Mouse (Mus musculus): ENCODE data around the gene Gm3776. TPM values are rescaled to one million over a fixed set of nuclear protein-coding genes. Genes with fewer than 3 reads are reported as not detected.
"Not testable (repeated sequence)": the region's sequence is repeated elsewhere in the genome, so short reads cannot be mapped to it uniquely, and the experiment has no call there.

The Gm3776 gene
- polyA plus RNA-seq, 1 experiment from 2014 or later, result not detected

- no peak for DNase-seq
- Histone ChIP-seq H3K4me3 (replicated peaks) (no peak overlapping the region), H3K9me3 (replicated peaks) (no peaks in the 10 kb centered on the region), H3K9ac (no peak overlapping the region), H3K27ac (no peak overlapping the region), H3K4me2 (no peak overlapping the region), H3K36me3 (no peaks in the 10 kb centered on the region), H3K27me3 (no peaks in the 10 kb centered on the region), H3K4me1 (replicated peaks) (no peaks in the 10 kb centered on the region; the same call in 1 of the 2 replicates)
- no peak for ATAC-seq (ENCODE audit: low read depth)
- 58% methylated on average over 2 of the region's 2 CpGs for WGBS (ENCODE audit: insufficient replicate concordance)
Observed at GRCm38 (mm10) chr9:78228122-78228521, 28.8 kb upstream of the Gm3776 start.

GRCm38 (mm10) chr9:78229658-78230057 lies 27.3 kb upstream of the Gm3776 start:
- H3K9ac ChIP-seq; ATAC-seq (ENCODE audit: low read depth); H3K27me3 ChIP-seq; DNase-seq; H3K4me2 ChIP-seq; H3K4me3 ChIP-seq (replicated peaks); H3K9me3 ChIP-seq (replicated peaks); H3K4me1 ChIP-seq (replicated peaks); H3K27ac ChIP-seq; H3K36me3 ChIP-seq: not testable (repeated sequence)
- 42% methylated on average over 3 of the region's 3 CpGs for WGBS (ENCODE audit: insufficient replicate concordance)

- H3K4me1 ChIP-seq (replicated peaks); ATAC-seq (ENCODE audit: low read depth); H3K4me3 ChIP-seq (replicated peaks); H3K4me2 ChIP-seq; H3K27me3 ChIP-seq; H3K36me3 ChIP-seq; H3K27ac ChIP-seq; H3K9me3 ChIP-seq (replicated peaks); DNase-seq; H3K9ac ChIP-seq: not testable (repeated sequence)
- 56% methylated on average over 3 of the region's 3 CpGs for WGBS (ENCODE audit: insufficient replicate concordance)
Observed at GRCm38 (mm10) chr9:78230461-78230860, 26.5 kb upstream of the Gm3776 start, which contains the start of gene Gsta1. TSS of gene Gsta1 (plus strand) at chr9:78230656.

DNA sequence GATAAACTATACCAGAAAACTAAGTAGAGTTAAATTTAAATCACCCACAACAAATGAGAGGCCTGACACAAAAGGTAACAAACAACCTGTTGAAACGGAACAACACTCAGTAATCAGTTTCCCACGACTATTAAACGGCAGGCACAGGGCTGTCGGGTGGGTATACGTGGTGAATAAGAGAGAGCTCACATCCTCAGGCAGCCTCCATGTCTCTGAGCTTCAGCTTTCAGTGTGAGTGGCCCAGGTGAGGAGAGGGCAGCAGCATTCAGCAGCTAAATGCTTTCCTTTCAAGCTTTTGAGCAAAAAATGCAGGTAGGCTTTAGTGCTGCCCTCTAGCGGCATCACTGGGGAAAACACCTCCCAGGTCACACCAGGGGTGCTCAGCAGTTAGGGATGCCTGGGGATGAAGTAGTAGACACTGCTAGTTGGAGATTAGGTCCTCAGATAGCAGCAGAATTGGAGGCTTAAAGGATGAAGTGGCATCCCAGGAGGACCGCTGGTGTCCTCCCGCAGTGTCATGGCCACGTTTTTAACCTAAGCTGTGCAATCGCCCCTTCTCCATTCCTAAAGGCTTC lies 23.7 kb upstream of the Gm3776 start:
- ATAC-seq (ENCODE audit: low read depth); H3K4me1 ChIP-seq (replicated peaks); H3K9me3 ChIP-seq (replicated peaks); H3K27ac ChIP-seq; DNase-seq; H3K9ac ChIP-seq; H3K4me2 ChIP-seq; H3K27me3 ChIP-seq; H3K36me3 ChIP-seq; H3K4me3 ChIP-seq (replicated peaks): not testable (repeated sequence)
- WGBS (ENCODE audit: insufficient replicate concordance), result no CpG with 5 or more reads among the region's 10 CpGs

DNA sequence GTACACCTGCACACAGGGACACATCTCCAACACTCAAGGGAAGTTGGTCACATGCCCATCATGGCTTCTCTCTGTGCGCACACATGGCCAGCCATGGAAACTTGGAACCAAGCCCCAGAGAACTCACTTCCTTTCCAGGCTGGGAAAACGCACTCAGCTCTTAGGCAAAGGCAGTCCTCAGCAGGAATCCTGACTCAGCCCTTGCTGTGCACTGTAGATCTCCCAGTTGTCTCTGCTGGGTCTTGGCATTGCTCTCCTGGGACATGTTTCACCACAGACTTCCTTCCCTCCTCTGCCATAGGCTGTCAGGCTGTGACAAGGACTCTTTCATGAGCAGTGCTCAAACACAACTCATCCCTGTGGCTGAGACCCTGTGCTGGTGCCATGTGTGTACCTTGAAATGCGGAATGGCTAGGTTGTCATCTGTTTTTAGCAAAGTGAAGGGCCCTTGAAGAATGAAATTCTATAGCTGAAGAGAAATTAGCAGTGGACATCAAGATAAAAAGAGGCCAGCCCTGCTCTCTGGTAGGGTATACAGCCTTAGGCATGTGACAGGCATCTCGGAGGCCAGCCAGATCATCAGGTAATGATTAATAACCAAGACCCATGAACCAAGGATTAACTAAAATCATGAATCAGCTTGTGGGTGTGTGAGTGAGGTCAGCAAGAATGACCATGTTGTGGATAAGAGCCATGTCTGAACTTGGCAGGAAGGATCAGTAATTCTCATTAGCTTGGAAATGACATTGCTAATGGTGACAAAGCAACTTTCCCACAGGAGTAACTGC lies 1.1 kb upstream of the Gm3776 start:
- not testable (repeated sequence) for H3K27me3 ChIP-seq; H3K4me1 ChIP-seq (replicated peaks); H3K4me2 ChIP-seq; ATAC-seq (ENCODE audit: low read depth); H3K27ac ChIP-seq; H3K9ac ChIP-seq; H3K4me3 ChIP-seq (replicated peaks); H3K9me3 ChIP-seq (replicated peaks); H3K36me3 ChIP-seq; DNase-seq
- WGBS (ENCODE audit: insufficient replicate concordance), result 52% methylated on average over 4 of the region's 4 CpGs

DNA sequence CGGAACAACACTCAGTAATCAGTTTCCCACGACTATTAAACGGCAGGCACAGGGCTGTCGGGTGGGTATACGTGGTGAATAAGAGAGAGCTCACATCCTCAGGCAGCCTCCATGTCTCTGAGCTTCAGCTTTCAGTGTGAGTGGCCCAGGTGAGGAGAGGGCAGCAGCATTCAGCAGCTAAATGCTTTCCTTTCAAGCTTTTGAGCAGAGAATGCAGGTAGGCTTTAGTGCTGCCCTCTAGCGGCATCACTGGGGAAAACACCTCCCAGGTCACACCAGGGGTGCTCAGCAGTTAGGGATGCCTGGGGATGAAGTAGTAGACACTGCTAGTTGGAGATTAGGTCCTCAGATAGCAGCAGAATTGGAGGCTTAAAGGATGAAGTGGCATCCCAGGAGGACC lies 2.8 kb downstream of the Gm3776 start:
- peak; percentile 29 for DNase-seq
- not testable (repeated sequence) for H3K36me3 ChIP-seq; H3K27ac ChIP-seq; H3K4me3 ChIP-seq (replicated peaks); H3K4me2 ChIP-seq; H3K9ac ChIP-seq; H3K27me3 ChIP-seq; H3K9me3 ChIP-seq (replicated peaks); H3K4me1 ChIP-seq (replicated peaks)
- 0 out of 2 replicates have a peak, but pooled peaks have one; percentile 48 for ATAC-seq (ENCODE audit: low read depth)
- 0% methylated on average over 1 of the region's 6 CpGs for WGBS (ENCODE audit: insufficient replicate concordance)

DNA sequence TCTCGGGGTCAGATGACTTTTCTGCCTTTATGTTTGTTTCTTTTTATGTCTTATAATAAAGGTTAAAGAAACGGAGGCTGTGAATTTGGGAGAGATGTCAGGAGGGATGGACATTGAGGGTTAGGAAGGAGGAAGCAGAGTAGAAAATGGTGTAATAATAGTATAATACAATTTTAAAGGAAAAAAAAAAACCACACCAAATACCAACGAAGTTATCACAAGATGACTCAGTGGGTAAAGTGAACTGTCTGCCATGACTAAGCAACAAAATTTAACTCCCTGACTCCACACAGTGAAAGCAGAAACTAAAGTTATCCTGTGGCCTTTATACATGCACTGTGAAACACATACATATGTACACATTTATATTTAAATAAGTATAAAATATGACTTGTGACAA lies 14.0 kb downstream of the Gm3776 start:
- 49% methylated on average over 3 of the region's 3 CpGs for WGBS (ENCODE audit: insufficient replicate concordance)
- not testable (repeated sequence) for H3K4me2 ChIP-seq; H3K9ac ChIP-seq; H3K27me3 ChIP-seq; H3K27ac ChIP-seq; H3K9me3 ChIP-seq (replicated peaks); DNase-seq; H3K4me1 ChIP-seq (replicated peaks); H3K36me3 ChIP-seq; H3K4me3 ChIP-seq (replicated peaks); ATAC-seq (ENCODE audit: low read depth)

- H3K9me3 ChIP-seq (replicated peaks); H3K4me3 ChIP-seq (replicated peaks); H3K9ac ChIP-seq; ATAC-seq (ENCODE audit: low read depth); H3K4me2 ChIP-seq; H3K4me1 ChIP-seq (replicated peaks); H3K36me3 ChIP-seq; H3K27ac ChIP-seq; H3K27me3 ChIP-seq; DNase-seq: not testable (repeated sequence)
- 68% methylated on average over 4 of the region's 4 CpGs for WGBS (ENCODE audit: insufficient replicate concordance)
Observed at GRCm38 (mm10) chr9:78282002-78282711, 25.2 kb downstream of the Gm3776 start.

DNA sequence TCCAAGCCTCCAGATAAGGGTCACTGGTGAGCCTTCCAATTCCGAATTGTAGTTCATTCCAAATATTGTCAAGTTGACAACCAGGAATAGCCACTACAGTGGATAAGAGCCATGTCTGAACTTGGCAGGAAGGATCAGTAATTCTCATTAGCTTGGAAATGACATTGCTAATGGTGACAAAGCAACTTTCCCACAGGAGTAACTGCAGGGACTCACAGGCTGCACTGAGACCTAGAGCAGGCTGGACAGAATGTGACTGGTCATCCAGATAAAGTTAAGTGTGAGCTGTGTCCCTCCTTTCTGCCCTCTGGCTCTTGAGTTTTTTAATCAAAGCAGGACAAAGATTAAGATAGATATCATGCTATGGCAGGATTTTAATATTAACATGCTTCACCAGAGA lies 32.1 kb downstream of the Gm3776 start:
- H3K27ac ChIP-seq; H3K36me3 ChIP-seq; H3K4me2 ChIP-seq; H3K9me3 ChIP-seq (replicated peaks); H3K4me3 ChIP-seq (replicated peaks); DNase-seq; ATAC-seq (ENCODE audit: low read depth); H3K4me1 ChIP-seq (replicated peaks); H3K9ac ChIP-seq; H3K27me3 ChIP-seq: not testable (repeated sequence)
- WGBS (ENCODE audit: insufficient replicate concordance), result 43% methylated on average over 1 of the region's 1 CpGs

DNA sequence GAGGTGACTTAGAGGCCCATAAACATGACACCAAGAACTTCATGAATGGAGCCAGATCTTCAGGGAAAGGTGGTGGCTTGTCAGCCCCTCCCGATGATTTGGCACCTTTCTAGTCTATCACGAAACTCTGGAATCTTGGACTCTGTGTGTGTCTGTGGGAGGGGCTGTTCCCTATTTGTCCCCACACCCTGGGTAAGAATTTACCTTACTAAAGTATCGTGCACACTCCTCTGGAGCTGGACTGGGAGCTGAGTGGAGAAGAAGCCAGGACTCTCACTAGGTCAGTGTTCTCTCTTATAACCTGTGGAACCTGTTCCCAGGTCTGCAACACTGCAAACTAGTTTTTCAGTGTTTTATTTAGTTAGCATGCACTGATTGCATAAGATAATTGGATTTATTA lies 32.8 kb downstream of the Gm3776 start, which contains the start of gene Gm10639:
Gene Gm10639, plus strand, starts transcription at position 201 of the 400 bp plus-strand sequence.
- H3K9me3 ChIP-seq (replicated peaks); H3K27me3 ChIP-seq; H3K4me1 ChIP-seq (replicated peaks); ATAC-seq (ENCODE audit: low read depth); H3K4me3 ChIP-seq (replicated peaks); H3K9ac ChIP-seq; H3K36me3 ChIP-seq; H3K4me2 ChIP-seq; DNase-seq; H3K27ac ChIP-seq: not testable (repeated sequence)
- 67% methylated on average over 3 of the region's 3 CpGs for WGBS (ENCODE audit: insufficient replicate concordance)

DNA sequence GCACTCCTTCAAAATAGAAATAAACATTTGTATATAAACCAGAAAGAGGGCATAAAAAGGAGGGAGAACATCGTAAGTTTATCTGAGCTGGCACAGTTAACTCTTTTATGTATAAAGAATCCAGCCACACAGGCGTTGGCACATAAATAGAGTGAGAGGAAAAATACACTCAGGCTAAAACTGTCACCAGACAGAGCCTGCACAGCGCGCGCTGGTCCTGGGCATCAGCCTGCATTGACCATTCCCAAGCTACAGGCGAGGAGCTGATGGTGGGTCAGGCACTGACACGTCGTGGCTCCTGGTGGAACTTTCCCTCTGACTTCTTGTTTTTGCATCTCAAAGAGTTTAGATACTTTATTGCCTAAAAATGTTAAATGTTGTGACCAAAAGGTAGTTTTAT lies 35.5 kb downstream of the Gm3776 start:
- not testable (repeated sequence) for H3K27me3 ChIP-seq; H3K9ac ChIP-seq; DNase-seq; H3K36me3 ChIP-seq; ATAC-seq (ENCODE audit: low read depth); H3K27ac ChIP-seq; H3K4me1 ChIP-seq (replicated peaks); H3K9me3 ChIP-seq (replicated peaks); H3K4me2 ChIP-seq; H3K4me3 ChIP-seq (replicated peaks)
- 74% methylated on average over 8 of the region's 8 CpGs for WGBS (ENCODE audit: insufficient replicate concordance)

Data from liver, embryonic 13.5 days (tissue).